Mouse (Mus musculus): ENCODE results near the gene Nwd2.

Gene Nwd2

DNA sequence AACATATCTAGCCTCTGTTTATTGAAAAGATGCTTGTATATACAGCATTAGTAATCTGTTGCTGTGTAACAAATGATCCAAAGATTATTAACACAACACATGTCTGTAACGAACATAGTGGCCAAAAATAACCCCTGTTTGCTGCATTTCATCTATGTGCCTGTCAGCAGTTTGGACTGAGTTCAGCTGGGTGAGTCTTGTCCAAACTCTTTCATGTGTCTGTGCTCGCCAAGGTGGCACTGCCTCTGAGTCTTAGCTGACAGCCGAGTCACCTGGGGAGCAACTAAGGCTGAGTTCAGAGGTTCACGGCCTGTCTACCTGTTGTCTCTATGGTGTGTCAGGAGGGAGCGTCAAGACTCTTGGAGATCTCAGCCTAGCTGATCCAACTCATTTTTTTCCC lies 168.4 kb downstream of the Nwd2 start:
- Histone ChIP-seq H3K9me3 (ENCODE audit: low read length) (no peaks in the 10 kb centered on the region), H3K36me3 (ENCODE audit: insufficient read depth, low read length) (no peaks in the 10 kb centered on the region), H3K27me3 (ENCODE audit: insufficient read depth, low read length) (peaks cover 32% of the 10 kb centered on the region), H3K4me1 (replicated peaks; ENCODE audit: low read depth, low read length) (peaks cover 5% of the 10 kb centered on the region), H3K4me3 (replicated peaks; ENCODE audit: low read length) (no peak overlapping the region)
- TF ChIP-seq CTCF (conservative IDR thresholded peaks at IDR 0.05; ENCODE audit: low read length), result no peak
- no peak for TF ChIP-seq POU5F1 (IDR thresholded peaks at IDR 0.05; ENCODE audit: borderline replicate concordance, low read length)

DNA sequence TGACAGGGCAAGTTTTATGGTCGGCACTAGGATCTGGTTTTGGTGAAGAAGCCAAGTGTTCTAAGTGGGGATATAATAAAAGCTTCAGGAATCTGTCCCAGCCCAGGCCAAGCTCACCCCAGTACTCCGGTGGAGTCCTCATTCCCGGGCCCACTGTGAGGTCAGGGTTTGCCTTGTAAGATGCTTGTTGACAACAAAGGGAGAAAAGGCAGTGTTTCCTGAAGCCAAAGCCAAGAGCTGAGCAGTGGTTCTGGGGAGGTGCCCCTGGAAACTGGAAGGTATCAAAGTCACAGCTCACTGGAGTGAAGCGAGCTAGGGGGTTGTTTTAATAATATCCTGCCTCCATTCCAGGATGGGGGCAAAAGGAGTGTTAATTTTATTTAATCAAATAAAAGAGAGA lies 170.1 kb downstream of the Nwd2 start:
- H3K36me3 ChIP-seq (ENCODE audit: insufficient read depth, low read length), result no peaks in the 10 kb centered on the region
- H3K9me3 ChIP-seq (ENCODE audit: low read length), result no peaks in the 10 kb centered on the region
- peaks cover 16% of the 10 kb centered on the region for H3K27me3 ChIP-seq (ENCODE audit: insufficient read depth, low read length)
- H3K4me1 ChIP-seq (replicated peaks; ENCODE audit: low read depth, low read length), result no peaks in the 10 kb centered on the region
- H3K4me3 ChIP-seq (replicated peaks; ENCODE audit: low read length), result no peak overlapping the region
- TF ChIP-seq NANOG (IDR thresholded peaks at IDR 0.05; ENCODE audit: borderline replicate concordance, low read length), result no peak
- TF ChIP-seq CTCF (conservative IDR thresholded peaks at IDR 0.05; ENCODE audit: low read length), result no peak
- TF ChIP-seq POU5F1 (IDR thresholded peaks at IDR 0.05; ENCODE audit: borderline replicate concordance, low read length), result no peak

DNA sequence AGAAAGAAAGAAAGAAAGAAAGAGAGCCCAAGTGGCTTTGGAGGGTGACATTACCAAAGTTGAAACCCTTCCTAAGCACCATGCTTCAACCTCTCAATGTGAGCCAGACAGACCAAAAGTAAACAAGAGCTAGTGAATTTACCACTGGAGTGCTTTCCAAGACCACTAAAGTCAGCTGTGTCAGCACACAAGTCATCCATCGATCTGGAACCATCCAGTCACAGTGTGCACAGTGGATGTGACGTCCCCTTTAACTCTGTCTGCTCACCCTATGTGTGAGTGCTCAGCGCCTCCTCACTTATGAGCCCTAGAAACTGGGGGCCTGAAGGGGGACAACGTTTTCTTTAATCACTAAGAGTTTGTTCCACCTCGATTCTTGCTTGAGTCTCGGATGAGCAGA lies 170.6 kb downstream of the Nwd2 start:
- Histone ChIP-seq H3K4me3 (replicated peaks; ENCODE audit: low read length) (no peak overlapping the region), H3K9me3 (ENCODE audit: low read length) (no peaks in the 10 kb centered on the region), H3K36me3 (ENCODE audit: insufficient read depth, low read length) (no peaks in the 10 kb centered on the region), H3K4me1 (replicated peaks; ENCODE audit: low read depth, low read length) (no peaks in the 10 kb centered on the region), H3K27me3 (ENCODE audit: insufficient read depth, low read length) (peaks cover 11% of the 10 kb centered on the region)
- TF ChIP-seq NANOG (IDR thresholded peaks at IDR 0.05; ENCODE audit: borderline replicate concordance, low read length) (no peak), POU5F1 (IDR thresholded peaks at IDR 0.05; ENCODE audit: borderline replicate concordance, low read length) (no peak), CTCF (conservative IDR thresholded peaks at IDR 0.05; ENCODE audit: low read length) (no peak)

DNA sequence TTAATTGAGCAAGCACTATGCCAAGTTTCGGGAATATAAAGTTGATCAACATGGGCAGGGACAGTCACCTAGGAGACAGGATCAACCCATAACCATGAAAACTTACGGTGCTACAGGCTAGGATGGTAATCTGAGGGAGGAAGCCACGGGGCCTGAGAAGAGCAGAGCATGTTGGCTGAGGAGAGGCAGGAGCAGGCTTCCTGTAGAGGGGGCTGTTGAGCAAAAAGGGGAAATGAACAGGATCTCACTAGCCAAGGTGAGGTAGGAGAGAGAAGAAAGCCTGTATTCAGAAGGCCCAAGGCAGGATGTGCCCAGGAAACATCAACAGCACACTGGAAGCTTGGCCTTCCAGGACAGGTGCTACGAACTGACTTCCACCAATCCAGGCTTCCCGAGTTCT lies 172.3 kb downstream of the Nwd2 start:
- Histone ChIP-seq H3K9me3 (ENCODE audit: low read length) (no peaks in the 10 kb centered on the region), H3K27me3 (ENCODE audit: insufficient read depth, low read length) (peaks cover 2% of the 10 kb centered on the region; the same call in 1 of the 2 replicates), H3K4me1 (replicated peaks; ENCODE audit: low read depth, low read length) (no peaks in the 10 kb centered on the region), H3K36me3 (ENCODE audit: insufficient read depth, low read length) (no peaks in the 10 kb centered on the region), H3K4me3 (replicated peaks; ENCODE audit: low read length) (no peak overlapping the region)
- TF ChIP-seq POU5F1 (IDR thresholded peaks at IDR 0.05; ENCODE audit: borderline replicate concordance, low read length), result no peak
- no peak for TF ChIP-seq NANOG (IDR thresholded peaks at IDR 0.05; ENCODE audit: borderline replicate concordance, low read length)
- TF ChIP-seq CTCF (conservative IDR thresholded peaks at IDR 0.05; ENCODE audit: low read length), result no peak

DNA sequence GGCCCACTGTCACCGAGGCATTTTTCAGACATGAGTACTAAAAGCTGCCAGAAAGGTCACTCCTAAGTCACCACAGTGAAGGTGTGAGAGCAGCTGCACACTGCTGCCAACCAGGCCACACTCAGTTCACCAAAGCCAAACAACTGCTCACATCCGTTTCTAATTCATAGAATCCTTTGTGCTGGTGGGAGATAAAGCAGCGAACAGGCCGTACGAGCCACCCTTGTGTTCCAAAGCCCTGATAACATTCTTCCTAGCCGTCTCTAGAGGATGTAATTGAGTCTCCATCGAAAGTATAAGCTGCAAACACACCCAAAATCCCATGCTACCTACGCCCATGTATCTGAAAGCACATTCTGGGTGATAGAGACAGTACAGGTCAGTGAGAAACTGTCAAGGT lies 173.0 kb downstream of the Nwd2 start:
- H3K4me1 ChIP-seq (replicated peaks; ENCODE audit: low read depth, low read length), result no peaks in the 10 kb centered on the region
- H3K4me3 ChIP-seq (replicated peaks; ENCODE audit: low read length), result no peak overlapping the region
- H3K36me3 ChIP-seq (ENCODE audit: insufficient read depth, low read length), result no peaks in the 10 kb centered on the region
- H3K9me3 ChIP-seq (ENCODE audit: low read length), result no peaks in the 10 kb centered on the region
- TF ChIP-seq CTCF (conservative IDR thresholded peaks at IDR 0.05; ENCODE audit: low read length) (no peak), NANOG (IDR thresholded peaks at IDR 0.05; ENCODE audit: borderline replicate concordance, low read length) (no peak), POU5F1 (IDR thresholded peaks at IDR 0.05; ENCODE audit: borderline replicate concordance, low read length) (no peak)
- H3K27me3 ChIP-seq (ENCODE audit: insufficient read depth, low read length), result peaks cover 2% of the 10 kb centered on the region; the same call in 1 of the 2 replicates

DNA sequence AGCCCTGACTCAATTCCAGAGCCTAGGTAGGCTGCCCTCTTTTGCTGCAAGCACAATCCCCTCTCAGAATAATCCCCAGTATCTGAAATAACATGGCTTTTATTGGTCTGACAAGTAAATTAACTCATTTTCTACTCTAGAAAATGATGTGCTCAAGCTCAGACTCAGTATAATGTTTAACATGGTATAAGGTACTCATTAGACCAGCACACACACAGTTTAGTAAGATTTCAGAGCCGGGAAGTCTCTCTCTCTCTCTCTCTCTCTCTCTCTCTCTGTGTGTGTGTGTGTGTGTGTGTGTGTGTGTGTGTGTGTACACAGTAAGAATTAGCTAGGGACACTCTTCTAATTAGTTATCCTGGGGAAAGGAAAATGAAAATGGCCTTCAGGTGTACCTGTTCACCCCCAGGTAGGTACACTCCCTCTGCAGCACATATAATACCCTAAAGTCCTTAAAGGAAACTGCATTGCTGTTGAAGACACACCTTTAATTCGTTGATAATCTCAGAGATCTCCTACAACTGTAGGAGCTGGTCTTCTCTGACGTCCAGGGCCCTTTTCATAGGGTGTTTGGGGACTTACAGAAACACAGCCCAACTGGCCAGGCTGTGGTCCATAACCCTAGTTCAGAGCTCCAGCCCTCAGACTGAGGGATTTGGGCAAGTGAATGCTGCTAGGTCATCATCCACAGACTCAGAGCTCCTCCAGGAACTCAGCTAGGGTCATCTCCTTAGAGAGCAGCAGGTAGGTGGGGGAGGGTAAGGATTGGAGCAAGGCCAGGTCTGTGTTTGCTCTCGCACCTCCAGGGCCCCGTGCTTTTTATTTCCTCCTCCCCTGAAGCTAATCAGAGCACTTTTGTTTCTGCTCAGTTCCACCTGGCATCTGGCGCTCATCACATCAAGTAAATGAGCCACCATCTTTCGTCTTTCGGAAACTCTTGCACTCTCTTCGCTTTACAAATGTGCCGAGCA lies 174.7 kb downstream of the Nwd2 start:
- Histone ChIP-seq H3K4me1 (replicated peaks; ENCODE audit: low read depth, low read length) (no peaks in the 10 kb centered on the region), H3K27me3 (ENCODE audit: insufficient read depth, low read length) (no peaks in the 10 kb centered on the region), H3K36me3 (ENCODE audit: insufficient read depth, low read length) (no peaks in the 10 kb centered on the region), H3K9me3 (ENCODE audit: low read length) (no peaks in the 10 kb centered on the region), H3K4me3 (replicated peaks; ENCODE audit: low read length) (no peak overlapping the region)
- TF ChIP-seq NANOG (IDR thresholded peaks at IDR 0.05; ENCODE audit: borderline replicate concordance, low read length) (no peak), CTCF (conservative IDR thresholded peaks at IDR 0.05; ENCODE audit: low read length) (no peak), POU5F1 (IDR thresholded peaks at IDR 0.05; ENCODE audit: borderline replicate concordance, low read length) (no peak)

DNA sequence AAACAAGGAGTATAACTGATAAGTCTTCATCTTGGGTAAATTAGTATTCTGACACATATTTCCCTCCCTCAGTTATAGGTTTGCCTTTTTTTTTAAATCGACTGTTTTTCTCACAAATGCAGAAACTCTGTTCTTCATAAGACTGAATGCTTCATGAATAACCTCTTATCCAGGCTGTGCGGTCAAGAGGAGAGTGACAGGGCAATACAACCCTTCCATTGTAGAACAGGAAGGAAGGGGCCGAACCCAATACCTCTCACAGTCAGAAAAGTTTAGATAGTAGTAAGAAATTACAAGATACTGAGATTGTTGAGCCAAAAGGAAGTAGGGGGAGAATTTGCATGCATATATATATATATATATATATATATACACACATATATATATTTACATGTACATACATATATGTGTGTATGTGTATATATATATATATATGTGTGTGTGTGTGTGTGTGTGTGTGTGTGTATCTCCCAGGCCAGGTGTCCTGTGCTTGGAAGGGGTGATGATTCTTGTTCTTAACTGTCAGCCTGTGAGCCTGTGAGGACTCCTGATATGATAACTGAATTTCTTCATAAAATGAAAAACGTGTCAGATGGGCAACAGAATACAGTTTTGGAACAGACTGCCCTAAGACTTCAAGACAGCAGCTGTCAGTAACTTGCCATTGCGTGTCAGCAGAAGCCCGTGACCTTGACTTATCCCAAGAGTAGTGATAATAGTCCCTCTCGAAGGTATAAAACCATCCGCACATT lies 175.9 kb downstream of the Nwd2 start:
- H3K27me3 ChIP-seq (ENCODE audit: insufficient read depth, low read length), result no peaks in the 10 kb centered on the region
- no peak for TF ChIP-seq CTCF (conservative IDR thresholded peaks at IDR 0.05; ENCODE audit: low read length)
- no peak for TF ChIP-seq POU5F1 (IDR thresholded peaks at IDR 0.05; ENCODE audit: borderline replicate concordance, low read length)
- no peak for TF ChIP-seq NANOG (IDR thresholded peaks at IDR 0.05; ENCODE audit: borderline replicate concordance, low read length)
- H3K9me3 ChIP-seq (ENCODE audit: low read length), result no peaks in the 10 kb centered on the region
- H3K36me3 ChIP-seq (ENCODE audit: insufficient read depth, low read length), result no peaks in the 10 kb centered on the region
- H3K4me1 ChIP-seq (replicated peaks; ENCODE audit: low read depth, low read length), result no peaks in the 10 kb centered on the region
- no peak overlapping the region for H3K4me3 ChIP-seq (replicated peaks; ENCODE audit: low read length)

DNA sequence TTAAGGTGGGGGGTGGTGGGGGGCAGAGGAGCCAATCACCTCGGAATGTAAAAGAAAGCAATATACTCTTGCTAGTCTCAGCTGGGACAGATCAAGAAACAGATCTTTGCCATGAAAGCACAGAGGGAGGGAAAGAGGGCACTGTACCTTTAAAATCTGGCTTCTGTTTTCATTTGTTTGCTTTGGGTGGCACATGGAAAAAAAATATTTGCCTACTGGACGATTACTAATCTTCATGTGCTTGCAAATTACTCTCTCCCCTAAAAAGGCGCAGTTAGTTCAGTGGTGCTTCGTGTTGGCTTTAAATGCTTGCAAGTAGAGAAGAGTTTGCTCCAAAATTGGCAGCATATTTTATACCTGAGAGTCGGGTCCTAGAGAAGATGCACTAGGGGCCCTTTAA lies 177.0 kb downstream of the Nwd2 start:
- Histone ChIP-seq H3K4me1 (replicated peaks; ENCODE audit: low read depth, low read length) (no peaks in the 10 kb centered on the region), H3K36me3 (ENCODE audit: insufficient read depth, low read length) (no peaks in the 10 kb centered on the region), H3K9me3 (ENCODE audit: low read length) (peaks cover 10% of the 10 kb centered on the region), H3K27me3 (ENCODE audit: insufficient read depth, low read length) (no peaks in the 10 kb centered on the region), H3K4me3 (replicated peaks; ENCODE audit: low read length) (no peak overlapping the region)
- TF ChIP-seq CTCF (conservative IDR thresholded peaks at IDR 0.05; ENCODE audit: low read length), result no peak
- TF ChIP-seq POU5F1 (IDR thresholded peaks at IDR 0.05; ENCODE audit: borderline replicate concordance, low read length), result no peak
- no peak for TF ChIP-seq NANOG (IDR thresholded peaks at IDR 0.05; ENCODE audit: borderline replicate concordance, low read length)
